Mouse (Mus musculus) embryonic facial prominence, embryonic 11.5 days (tissue): Measurements from ENCODE around the gene Kng2. TPM values are rescaled to one million over a fixed set of nuclear protein-coding genes. Genes with fewer than 3 reads are reported as not detected.

Experiments used
- polyA plus RNA-seq: library from polyadenylated mRNA; unstranded; fragments of >200 nt; fragmentation: Nextera tagmentation; extraction: Ambion mirVana; gene quantifications from 2 replicates; pipeline ENCODE4 v1.2.1, GENCODE M21; 2014

The Kng2 gene
- polyA plus RNA-seq, 1 experiment from 2014 or later, result not detected

Other genes with a start within 250 kb of the Kng2 start
- 0.25 and 1.2 TPM in 2 replicates for gene Crygs, start 217.9 kb downstream of the Kng2 start, polyA plus RNA-seq
- gene Tbccd1, start 171.8 kb downstream of the Kng2 start, polyA plus RNA-seq, result 37.9 and 40.6 TPM in 2 replicates
- 111 and 115 TPM in 2 replicates for gene Dnajb11, start 171.6 kb downstream of the Kng2 start, polyA plus RNA-seq
- gene Ahsg, start 138.2 kb downstream of the Kng2 start, polyA plus RNA-seq, result 0.17 TPM in 1 of 2 replicates, not detected in the other
- gene Fetub, start 111.1 kb downstream of the Kng2 start, polyA plus RNA-seq, result 0.25 TPM in 1 of 2 replicates, not detected in the other
- gene Hrg, start 78.4 kb downstream of the Kng2 start, polyA plus RNA-seq, result not detected in 2 replicates
- gene Kng1, start 28.4 kb upstream of the Kng2 start, polyA plus RNA-seq, result not detected in 2 replicates
- 278 and 280 TPM in 2 replicates for gene Eif4a2, start 78.0 kb upstream of the Kng2 start, polyA plus RNA-seq
- 235 and 245 TPM in 2 replicates for gene Rfc4, start 98.3 kb upstream of the Kng2 start, polyA plus RNA-seq
- gene Adipoq, start 117.1 kb upstream of the Kng2 start, polyA plus RNA-seq, result 0.17 TPM in 1 of 2 replicates, not detected in the other
- gene St6gal1, start 195.3 kb upstream of the Kng2 start, polyA plus RNA-seq, result 34.9 and 36.6 TPM in 2 replicates